Comparison of ENCODE assay signal across 19 mouse cellular contexts in genomic region chr19:10235784-10236565, GRCm38 (mm10). TPM values are rescaled to one million over a fixed set of nuclear protein-coding genes. Genes with fewer than 3 reads are reported as not detected.
A peak's percentile ranks its signal among the peaks of the same experiment; 100 is the strongest.
DNase-seq lines count a peak whose midpoint lies in the region; ATAC-seq and TF ChIP-seq lines count a peak whose summit lies in the region.
"Had no signal": no experiment of that assay in that cellular context is flagged by ENCODE, and none has a peak within 500 bp of the region (broad histone marks: within the 10 kb centered on the region; RNA-seq: fewer than 3 reads in every experiment).

No protein-coding gene starts in this region.

- intact Hi-C loops in gastrocnemius, adult 2 months (cut with DNase I), result no loop called here

- TF ChIP-seq CTCF in gastrocnemius, adult 2 months (IDR thresholded peaks at IDR 0.05), result no peak

- 64% methylated on average over 9 of the region's 9 CpGs for WGBS in kidney, embryonic 16.5 days
- WGBS in liver, embryonic 15.5 days (ENCODE audit: insufficient replicate concordance), result 36% methylated on average over 9 of the region's 9 CpGs

- no peaks in the 10 kb centered on the region for H3K36me3 ChIP-seq in kidney, embryonic 16.5 days (ENCODE audit: insufficient read depth, low read length)
- H3K36me3 ChIP-seq in liver, embryonic 15.5 days (replicated peaks), result no peaks in the 10 kb centered on the region
- H3K36me3 ChIP-seq: hindbrain, embryonic 15.5 days; limb, embryonic 13.5 days; midbrain, embryonic 10.5 days had no signal

- no peak overlapping the region for H3K4me2 ChIP-seq in kidney, embryonic 16.5 days (replicated peaks; ENCODE audit: low read depth, low read length)
- H3K4me2 ChIP-seq in liver, embryonic 15.5 days, result peak overlapping the region; percentile 23; the same call in 1 of the 2 replicates
- H3K4me2 ChIP-seq: forebrain, embryonic 13.5 days; hindbrain, embryonic 15.5 days; limb, embryonic 13.5 days had no signal

- H3K9me3 ChIP-seq in kidney, embryonic 16.5 days (ENCODE audit: low read length), result no peaks in the 10 kb centered on the region
- no peaks in the 10 kb centered on the region for H3K9me3 ChIP-seq in liver, embryonic 15.5 days (replicated peaks)
- H3K9me3 ChIP-seq: forebrain, embryonic 13.5 days; hindbrain, embryonic 15.5 days; limb, embryonic 13.5 days; midbrain, embryonic 10.5 days had no signal

- H3K27ac ChIP-seq in kidney, embryonic 16.5 days (ENCODE audit: low read length), result no peak overlapping the region
- peak overlapping the region; percentile 59 for H3K27ac ChIP-seq in liver, embryonic 15.5 days (replicated peaks)
- no peak overlapping the region for H3K27ac ChIP-seq in gastrocnemius, adult 2 months
- H3K27ac ChIP-seq: forebrain, embryonic 13.5 days; heart, adult 2 months; hindbrain, embryonic 15.5 days; left cerebral cortex, adult 2 months; limb, embryonic 13.5 days; midbrain, embryonic 10.5 days had no signal

- no peak overlapping the region for H3K4me3 ChIP-seq in kidney, embryonic 16.5 days (ENCODE audit: low read length)
- H3K4me3 ChIP-seq in liver, embryonic 15.5 days (replicated peaks), result no peak overlapping the region
- no peak overlapping the region for H3K4me3 ChIP-seq in gastrocnemius, adult 2 months
- H3K4me3 ChIP-seq: forebrain, embryonic 13.5 days; heart, adult 2 months; hindbrain, embryonic 15.5 days; left cerebral cortex, adult 2 months; limb, embryonic 13.5 days; midbrain, embryonic 10.5 days had no signal

- peak; percentile 53 for DNase-seq in kidney, adult 18-20 months
- peak; percentile 71 to 83 for DNase-seq in kidney, postnatal 25 days
- no peak for DNase-seq in gastrocnemius, adult 2 months
- DNase-seq in left cerebral cortex, adult 8-10 months (ENCODE audit: low spot score in 2 of 2), result no peak
- DNase-seq in cerebellum, postnatal 10 days, result no peak
- DNase-seq: adrenal gland, adult 2 months; cerebellum, adult 9-10 months; heart, adult 2 months; lung, postnatal 14 days; thymus, postnatal 36 days had no signal

- ATAC-seq in kidney, embryonic 16.5 days (ENCODE audit: low FRiP score, low TSS enrichment), result no peak
- peak; percentile 70 for ATAC-seq in liver, embryonic 15.5 days (ENCODE audit: insufficient read depth)
- ATAC-seq in granulocyte monocyte progenitor cell, adult 5-6 weeks (replicated peaks; ENCODE audit: poor library complexity, severe bottlenecking), result no peak
- ATAC-seq: forebrain, embryonic 13.5 days had no signal

- H3K4me1 ChIP-seq in kidney, embryonic 16.5 days (ENCODE audit: insufficient read depth, low read length), result peaks cover 22% of the 10 kb centered on the region
- peaks cover 47% of the 10 kb centered on the region for H3K4me1 ChIP-seq in liver, embryonic 15.5 days (replicated peaks)

- H3K27me3 ChIP-seq in kidney, embryonic 16.5 days (ENCODE audit: insufficient read depth, low read length), result no peaks in the 10 kb centered on the region
- H3K27me3 ChIP-seq in liver, embryonic 15.5 days, result peaks cover 21% of the 10 kb centered on the region

- H3K9ac ChIP-seq in kidney, embryonic 16.5 days (replicated peaks; ENCODE audit: low read length), result no peak overlapping the region
- H3K9ac ChIP-seq in liver, embryonic 15.5 days, result no peak overlapping the region
- H3K9ac ChIP-seq: forebrain, embryonic 13.5 days; hindbrain, embryonic 15.5 days; limb, embryonic 13.5 days had no signal

RNA-seq across cellular contexts. Expression of gene Myrf, which starts 4.6 kb away (rescaled TPM):
- 3.9 and 4.2 TPM in 2 replicates for polyA plus RNA-seq in kidney, embryonic 16.5 days (2015; fragmentation: Nextera tagmentation; extraction: Ambion mirVana)
- polyA plus RNA-seq in liver, embryonic 15.5 days (2015; fragmentation: Nextera tagmentation; extraction: Ambion mirVana), result 2.6 and 3.2 TPM in 2 replicates
- total RNA-seq in gastrocnemius, adult 2 months (2021), result not detected
- total RNA-seq in left cerebral cortex, adult 8-10 months (2022), result 10 to 100 TPM; 28.7 to 33.3 (median 29.0) TPM
- total RNA-seq in granulocyte monocyte progenitor cell, adult 5-6 weeks (2014; fragmentation: Nextera tagmentation), result not detected in 2 replicates
- not detected in 2 replicates for total RNA-seq in granulocyte monocyte progenitor cell, adult 5-6 weeks (2017)
- total RNA-seq: monocyte, adult 5-6 weeks had no signal

RNA-seq across cellular contexts. Expression of gene Fen1, which starts 32.0 kb away (rescaled TPM):
- polyA plus RNA-seq in kidney, embryonic 16.5 days (2015; fragmentation: Nextera tagmentation; extraction: Ambion mirVana), result 103 and 107 TPM in 2 replicates
- 136 and 142 TPM in 2 replicates for polyA plus RNA-seq in liver, embryonic 15.5 days (2015; fragmentation: Nextera tagmentation; extraction: Ambion mirVana)
- total RNA-seq in gastrocnemius, adult 2 months (2021), result 1 to 10 TPM; 4.0 to 4.3 TPM
- total RNA-seq in left cerebral cortex, adult 8-10 months (2022), result 10 to 100 TPM; 11.7 to 14.4 (median 13.0) TPM
- total RNA-seq in granulocyte monocyte progenitor cell, adult 5-6 weeks (2014; fragmentation: Nextera tagmentation), result 82.9 and 89.7 TPM in 2 replicates
- 145 and 160 TPM in 2 replicates for total RNA-seq in granulocyte monocyte progenitor cell, adult 5-6 weeks (2017)

RNA-seq across cellular contexts. Expression of gene Tmem258, which starts 32.2 kb away (rescaled TPM):
- polyA plus RNA-seq in kidney, embryonic 16.5 days (2015; fragmentation: Nextera tagmentation; extraction: Ambion mirVana), result 430 and 433 TPM in 2 replicates
- 254 and 296 TPM in 2 replicates for polyA plus RNA-seq in liver, embryonic 15.5 days (2015; fragmentation: Nextera tagmentation; extraction: Ambion mirVana)
- 10 to 100 TPM; 80.3 to 98.7 TPM for total RNA-seq in gastrocnemius, adult 2 months (2021)
- total RNA-seq in left cerebral cortex, adult 8-10 months (2022), result 10 to 100 TPM; 70.4 to 87.1 (median 72.2) TPM
- total RNA-seq in granulocyte monocyte progenitor cell, adult 5-6 weeks (2014; fragmentation: Nextera tagmentation), result 356 and 442 TPM in 2 replicates
- 191 and 246 TPM in 2 replicates for total RNA-seq in granulocyte monocyte progenitor cell, adult 5-6 weeks (2017)

RNA-seq across cellular contexts. Expression of gene Fads1, which starts 53.3 kb away (rescaled TPM):
- polyA plus RNA-seq in kidney, embryonic 16.5 days (2015; fragmentation: Nextera tagmentation; extraction: Ambion mirVana), result 95.4 and 100 TPM in 2 replicates
- polyA plus RNA-seq in liver, embryonic 15.5 days (2015; fragmentation: Nextera tagmentation; extraction: Ambion mirVana), result 73.6 and 80.7 TPM in 2 replicates
- total RNA-seq in gastrocnemius, adult 2 months (2021), result 1 to 10 TPM; 4.2 to 9.9 TPM
- total RNA-seq in left cerebral cortex, adult 8-10 months (2022), result 100 to 1,000 TPM; 194 to 215 (median 198) TPM
- total RNA-seq in granulocyte monocyte progenitor cell, adult 5-6 weeks (2014; fragmentation: Nextera tagmentation), result 11.3 and 14.5 TPM in 2 replicates
- 9.7 and 18.5 TPM in 2 replicates for total RNA-seq in granulocyte monocyte progenitor cell, adult 5-6 weeks (2017)

Comparison
In these comparisons a context has a peak if more than half of its experiments do, and no peak if none do; other contexts are left out.
1. DNase-seq: peak in kidney, adult 18-20 months (single experiment) and kidney, postnatal 25 days (2 of 2); none in gastrocnemius, adult 2 months (single experiment), left cerebral cortex, adult 8-10 months (0 of 2) and cerebellum, postnatal 10 days (0 of 2).
2. RNA of gene Myrf, which starts 4.6 kb away (total RNA-seq): 28.7 to 33.3 TPM in left cerebral cortex, adult 8-10 months; not detected in gastrocnemius, adult 2 months and not detected in granulocyte monocyte progenitor cell, adult 5-6 weeks; every median in the first group is over 10 times any median in the second.
3. RNA of gene Fen1, which starts 32.0 kb away (total RNA-seq): 82.9 to 160 TPM in granulocyte monocyte progenitor cell, adult 5-6 weeks; 11.7 to 14.4 TPM in left cerebral cortex, adult 8-10 months and 4.0 to 4.3 TPM in gastrocnemius, adult 2 months; every median in the first group is over 4 times any median in the second.